7 mouse cellular contexts compared by ENCODE assay signal in genomic region chr9:14500916-14501424, GRCm38 (mm10). TPM values are rescaled to one million over a fixed set of nuclear protein-coding genes. Genes with fewer than 3 reads are reported as not detected.
DNase-seq lines count a peak whose midpoint lies in the region; ATAC-seq and TF ChIP-seq lines count a peak whose summit lies in the region.

No protein-coding gene starts in this region.

- peak; percentile 6 for DNase-seq in lung, postnatal 0 days (ENCODE audit: low spot score)
- no peak for DNase-seq in lung, postnatal 10 days
- DNase-seq in limb, embryonic 11.5 days (ENCODE audit: low spot score) = no peak
- no peak for DNase-seq in adrenal gland, postnatal 4 days (ENCODE audit: low spot score in 2 of 2)
- DNase-seq in thymus, adult 18-20 months = no peak

- H3K36me3 ChIP-seq in lung, postnatal 0 days (ENCODE audit: insufficient read depth, low read length) = peaks cover 24% of the 10 kb centered on the region
- peaks cover 36% of the 10 kb centered on the region for H3K36me3 ChIP-seq in embryonic facial prominence, embryonic 13.5 days
- peaks cover 12% of the 10 kb centered on the region for H3K36me3 ChIP-seq in limb, embryonic 11.5 days (ENCODE audit: control insufficient read depth, insufficient read depth, low read length)
- H3K36me3 ChIP-seq in stomach, embryonic 15.5 days = peaks cover 28% of the 10 kb centered on the region

- H3K9ac ChIP-seq in lung, postnatal 0 days (replicated peaks; ENCODE audit: low read depth) = peak overlapping the region; percentile 84
- H3K9ac ChIP-seq in embryonic facial prominence, embryonic 13.5 days = peak overlapping the region; percentile 91
- H3K9ac ChIP-seq in limb, embryonic 11.5 days (ENCODE audit: low read length) = peak overlapping the region; percentile 84
- peak overlapping the region; percentile 76 for H3K9ac ChIP-seq in stomach, embryonic 15.5 days

- no peak for ATAC-seq in lung, postnatal 0 days
- no peak for ATAC-seq in embryonic facial prominence, embryonic 13.5 days (ENCODE audit: insufficient number of reproducible peaks, insufficient read depth, low FRiP score, low TSS enrichment, low read depth)
- ATAC-seq in limb, embryonic 11.5 days (ENCODE audit: insufficient number of reproducible peaks, low FRiP score, low TSS enrichment, low read depth) = no peak
- no peak for ATAC-seq in stomach, embryonic 15.5 days (ENCODE audit: insufficient read depth, low FRiP score, low read depth)

- WGBS in lung, postnatal 0 days = 1% methylated on average over 10 of the region's 10 CpGs
- 4% methylated on average over 10 of the region's 10 CpGs for WGBS in embryonic facial prominence, embryonic 13.5 days
- 2% methylated on average over 10 of the region's 10 CpGs for WGBS in limb, embryonic 11.5 days
- WGBS in stomach, embryonic 15.5 days = 5% methylated on average over 10 of the region's 10 CpGs

- H3K9me3 ChIP-seq in lung, postnatal 0 days (ENCODE audit: low read length) = no peaks in the 10 kb centered on the region
- no peaks in the 10 kb centered on the region for H3K9me3 ChIP-seq in embryonic facial prominence, embryonic 13.5 days
- H3K9me3 ChIP-seq in limb, embryonic 11.5 days (ENCODE audit: control insufficient read depth, low read length) = no peaks in the 10 kb centered on the region
- no peaks in the 10 kb centered on the region for H3K9me3 ChIP-seq in stomach, embryonic 15.5 days

- peak overlapping the region; percentile 68 for H3K27ac ChIP-seq in lung, postnatal 0 days (ENCODE audit: low read length)
- H3K27ac ChIP-seq in embryonic facial prominence, embryonic 13.5 days = peak overlapping the region; percentile 76
- 0 out of 2 replicates have a peak overlapping the region, but pooled peaks have one; percentile 30 for H3K27ac ChIP-seq in limb, embryonic 11.5 days (replicated peaks; ENCODE audit: low read depth, low read length)
- peak overlapping the region; percentile 21; the same call in 1 of the 2 replicates for H3K27ac ChIP-seq in stomach, embryonic 15.5 days

- no peak for TF ChIP-seq CTCF in lung, postnatal 0 days (IDR thresholded peaks at IDR 0.05)

- no peak for TF ChIP-seq EP300 in lung, postnatal 0 days (IDR thresholded peaks at IDR 0.05)

- H3K4me3 ChIP-seq in lung, postnatal 0 days (ENCODE audit: low read depth, low read length) = peak overlapping the region; percentile 81
- peak overlapping the region; percentile 86 for H3K4me3 ChIP-seq in embryonic facial prominence, embryonic 13.5 days
- peak overlapping the region; percentile 91 for H3K4me3 ChIP-seq in limb, embryonic 11.5 days (ENCODE audit: low read depth, low read length)
- peak overlapping the region; percentile 85 for H3K4me3 ChIP-seq in stomach, embryonic 15.5 days (replicated peaks)

- no peaks in the 10 kb centered on the region for H3K27me3 ChIP-seq in lung, postnatal 0 days (replicated peaks; ENCODE audit: insufficient read depth, low read length)
- H3K27me3 ChIP-seq in embryonic facial prominence, embryonic 13.5 days = no peaks in the 10 kb centered on the region
- no peaks in the 10 kb centered on the region for H3K27me3 ChIP-seq in limb, embryonic 11.5 days (ENCODE audit: control insufficient read depth, insufficient read depth, low read length)
- no peaks in the 10 kb centered on the region for H3K27me3 ChIP-seq in stomach, embryonic 15.5 days (replicated peaks)

- H3K4me1 ChIP-seq in lung, postnatal 0 days (ENCODE audit: insufficient read depth, low read depth, low read length) = no peaks in the 10 kb centered on the region
- peaks cover 15% of the 10 kb centered on the region for H3K4me1 ChIP-seq in embryonic facial prominence, embryonic 13.5 days
- no peaks in the 10 kb centered on the region for H3K4me1 ChIP-seq in limb, embryonic 11.5 days (ENCODE audit: control insufficient read depth, insufficient read depth, low read length)
- no peaks in the 10 kb centered on the region; the same call in 1 of the 2 replicates for H3K4me1 ChIP-seq in stomach, embryonic 15.5 days

- peak overlapping the region; percentile 59 for H3K4me2 ChIP-seq in lung, postnatal 0 days (replicated peaks; ENCODE audit: low read depth, low read length)
- peak overlapping the region; percentile 72 for H3K4me2 ChIP-seq in embryonic facial prominence, embryonic 13.5 days
- peak overlapping the region; percentile 47 for H3K4me2 ChIP-seq in limb, embryonic 11.5 days (ENCODE audit: low read depth, severe bottlenecking)
- peak overlapping the region; percentile 72 for H3K4me2 ChIP-seq in stomach, embryonic 15.5 days

RNA-seq across cellular contexts. Expression of gene Cwc15, which starts 0.6 kb away (rescaled TPM):
- polyA plus RNA-seq in lung, postnatal 0 days (2015; fragmentation: Nextera tagmentation; extraction: Ambion mirVana) = 125 and 126 TPM in 2 replicates
- 170 and 176 TPM in 2 replicates for polyA plus RNA-seq in embryonic facial prominence, embryonic 13.5 days (2015; fragmentation: Nextera tagmentation; extraction: Ambion mirVana)
- 201 and 203 TPM in 2 replicates for polyA plus RNA-seq in limb, embryonic 11.5 days (2014; fragmentation: Nextera tagmentation; extraction: Ambion mirVana)
- polyA plus RNA-seq in stomach, embryonic 15.5 days (2015; fragmentation: Nextera tagmentation; extraction: Ambion mirVana) = 135 and 147 TPM in 2 replicates
- total RNA-seq in adrenal gland, postnatal 4 days (2021) = 100 to 1,000 TPM; 118 to 127 TPM

RNA-seq across cellular contexts. Expression of gene Kdm4d, which starts 0.7 kb away (rescaled TPM):
- polyA plus RNA-seq in lung, postnatal 0 days (2015; fragmentation: Nextera tagmentation; extraction: Ambion mirVana) = 0.19 and 0.20 TPM in 2 replicates
- polyA plus RNA-seq in embryonic facial prominence, embryonic 13.5 days (2015; fragmentation: Nextera tagmentation; extraction: Ambion mirVana) = 0.41 and 0.56 TPM in 2 replicates
- polyA plus RNA-seq in limb, embryonic 11.5 days (2014; fragmentation: Nextera tagmentation; extraction: Ambion mirVana) = 0.18 TPM in 1 of 2 replicates, not detected in the other
- polyA plus RNA-seq in stomach, embryonic 15.5 days (2015; fragmentation: Nextera tagmentation; extraction: Ambion mirVana) = 0.40 and 0.43 TPM in 2 replicates
- under 1 TPM; 0.50 to 0.79 TPM for total RNA-seq in adrenal gland, postnatal 4 days (2021)

Comparison
In these comparisons a context has a peak if more than half of its experiments do, and no peak if none do; other contexts are left out.
1. H3K27ac ChIP-seq: peak in every context shown above with its lines; median percentile 76 in embryonic facial prominence, embryonic 13.5 days; 68 in lung, postnatal 0 days; 30 in limb, embryonic 11.5 days; 21 in stomach, embryonic 15.5 days.